Mouse (Mus musculus) urinary bladder, adult 18-20 months (tissue): ENCODE data around the gene Adamts16.
"Not testable (repeated sequence)": the region's sequence is repeated elsewhere in the genome, so short reads cannot be mapped to it uniquely, and the experiment has no call there.

ENCODE experiments used
- DNase-seq, 2 experiments: peaks; one replicate each; pipeline ENCODE4 v3.0.0; 2022; ENCODE audit warnings: low spot score in 2 of 2, mixed read lengths in 2 of 2

Gene Adamts16

DNA sequence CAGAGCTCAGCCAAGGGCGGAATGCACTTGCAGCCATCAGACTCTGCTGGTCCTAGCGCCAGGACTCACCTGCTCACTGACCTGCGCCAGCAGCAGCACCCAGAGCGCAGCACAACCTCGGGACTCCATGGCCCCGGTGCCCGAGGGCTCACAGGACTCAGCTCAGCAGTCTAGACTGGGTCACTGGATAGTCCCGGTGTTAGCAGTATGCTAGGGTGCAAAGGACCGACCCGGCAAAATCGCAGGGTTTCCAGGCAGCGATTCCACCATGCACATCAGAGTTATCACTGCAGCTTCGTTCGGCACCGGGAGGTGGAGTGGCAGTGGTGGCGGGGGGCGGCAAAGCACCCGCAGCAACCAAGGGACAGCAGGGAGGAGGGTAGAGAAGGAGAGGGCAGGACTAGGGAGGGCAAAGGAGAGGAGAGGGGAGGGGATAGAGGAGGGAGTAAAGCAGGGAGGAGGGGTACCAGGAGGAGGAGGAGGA, at the start of gene Adamts16:
TSS of gene Adamts16 (minus strand) at position 391 of the 484 bp plus-strand sequence.
- DNase-seq, result no peak

DNA sequence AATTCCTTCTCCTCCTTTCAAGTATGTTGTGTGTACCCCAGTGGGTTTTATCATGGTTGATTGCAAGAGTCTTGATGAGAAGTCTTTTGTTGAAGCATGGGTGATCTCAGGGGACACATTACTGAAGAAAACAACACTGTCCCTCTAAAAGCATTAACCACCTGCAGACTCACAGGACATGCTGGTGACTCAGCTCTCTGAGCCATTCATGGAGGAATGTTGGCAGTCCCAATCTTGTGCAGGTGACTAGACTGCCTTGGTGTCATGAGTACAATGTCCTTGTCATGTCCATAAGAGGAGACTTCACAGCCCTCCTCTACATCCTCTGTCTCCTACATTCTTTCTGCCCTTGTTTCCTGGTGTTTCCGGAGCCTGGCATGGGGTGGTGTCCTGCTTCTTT, 45.5 kb upstream of the Adamts16 start:
- no peak for DNase-seq

DNA sequence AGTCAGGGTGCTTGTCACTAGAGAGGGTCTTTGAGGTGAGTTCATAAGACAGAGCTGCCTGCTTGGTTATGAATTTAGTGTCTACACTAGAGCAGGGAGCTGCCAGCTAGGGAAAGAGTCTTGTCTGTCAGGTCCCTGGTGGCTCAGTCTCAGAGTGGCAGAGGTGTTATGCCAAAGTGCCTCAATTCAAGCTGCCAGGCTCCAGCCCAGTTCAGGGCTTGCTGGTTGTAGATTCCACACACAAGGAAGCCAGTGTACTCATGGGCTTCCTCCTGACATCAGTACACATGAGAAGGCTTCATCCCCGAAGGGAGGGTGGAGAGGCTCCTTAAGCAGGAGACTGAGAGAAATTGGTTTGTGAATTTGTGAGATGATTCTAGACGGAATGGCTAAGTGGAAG, 43.4 kb upstream of the Adamts16 start:
- DNase-seq, result no peak

DNA sequence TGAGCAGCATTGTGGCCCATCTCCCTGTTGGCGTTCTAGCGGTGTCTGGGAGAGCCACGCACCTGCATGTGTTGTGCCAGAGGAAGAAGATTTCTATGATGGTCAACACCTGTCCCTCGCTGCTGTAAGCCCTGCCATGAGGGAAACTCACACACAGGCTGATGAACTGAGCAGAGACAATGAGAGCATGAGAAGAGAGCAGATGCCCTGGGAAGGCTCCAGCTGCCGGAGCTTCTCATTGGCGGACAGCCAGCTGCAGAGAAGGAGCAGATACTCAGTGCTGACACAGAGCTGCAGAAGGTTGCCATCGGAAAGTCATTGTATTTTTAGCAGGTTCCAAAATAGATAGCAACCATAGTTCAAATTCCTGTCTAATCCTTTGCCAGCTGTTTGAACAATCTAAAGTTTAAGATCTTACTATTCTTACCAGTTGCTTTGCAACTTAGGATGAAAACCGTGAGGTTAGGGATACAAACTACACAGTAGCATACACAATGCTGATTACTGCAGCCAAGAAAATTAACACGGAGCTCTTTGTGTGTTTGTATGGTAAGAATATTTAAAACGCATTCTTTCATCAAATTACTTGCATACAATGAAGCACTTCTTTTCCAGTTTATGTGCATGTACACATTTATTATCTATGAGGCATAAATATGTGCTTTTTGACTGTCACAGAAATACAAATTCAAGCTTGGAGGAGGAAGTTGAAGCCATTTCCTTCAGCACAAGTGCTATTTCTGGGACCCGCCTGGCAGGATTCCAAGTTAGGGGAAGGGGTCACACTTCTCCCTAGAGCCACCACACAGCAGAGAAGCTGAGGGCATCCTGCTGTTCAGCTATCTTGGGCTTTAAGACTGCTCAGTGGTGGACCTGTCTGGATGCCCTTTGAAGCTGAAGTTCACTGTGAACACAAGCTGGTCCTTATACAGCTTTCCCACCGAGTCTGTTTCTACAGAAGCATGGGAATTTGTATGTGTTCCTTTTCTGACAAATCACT, 42.6 kb upstream of the Adamts16 start:
- no peak for DNase-seq

DNA sequence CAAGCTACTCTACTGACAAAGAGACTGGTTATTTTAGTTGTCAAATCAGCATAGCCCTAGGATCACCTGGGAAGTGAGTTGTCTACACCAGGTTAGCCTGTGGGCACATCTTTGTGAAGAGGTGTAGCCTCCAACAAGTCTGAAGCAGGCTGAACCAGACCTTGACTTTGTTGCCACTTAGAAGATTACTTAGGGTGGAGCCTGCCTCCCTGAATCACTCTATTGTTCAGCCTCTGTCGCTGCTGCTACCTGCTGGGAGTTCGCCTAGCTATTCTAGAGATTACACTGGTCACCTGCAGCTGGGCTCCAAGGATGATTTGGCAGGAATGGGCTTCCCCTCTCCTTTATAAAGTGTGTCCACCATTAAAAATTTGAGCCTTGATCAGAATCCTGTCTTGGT, 38.4 kb upstream of the Adamts16 start:
- DNase-seq, result not testable (repeated sequence)

DNA sequence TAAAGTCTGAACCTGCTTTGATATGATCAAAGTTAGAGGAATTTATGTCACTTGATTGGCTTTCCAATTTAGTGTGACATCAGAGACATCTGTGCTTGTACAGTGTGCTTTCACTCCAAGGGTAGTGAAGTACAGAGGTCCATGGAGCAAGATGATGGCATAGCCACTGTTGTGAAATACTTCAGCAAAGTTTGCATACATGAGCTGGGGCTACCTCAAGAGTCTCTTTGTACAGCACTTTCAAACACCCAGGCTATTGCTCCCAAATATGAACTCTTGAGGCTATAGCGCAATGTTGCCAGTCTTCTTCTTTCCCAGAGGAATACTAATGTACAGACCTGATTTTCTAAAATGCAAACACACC, 35.9 kb upstream of the Adamts16 start:
- DNase-seq, result no peak

DNA sequence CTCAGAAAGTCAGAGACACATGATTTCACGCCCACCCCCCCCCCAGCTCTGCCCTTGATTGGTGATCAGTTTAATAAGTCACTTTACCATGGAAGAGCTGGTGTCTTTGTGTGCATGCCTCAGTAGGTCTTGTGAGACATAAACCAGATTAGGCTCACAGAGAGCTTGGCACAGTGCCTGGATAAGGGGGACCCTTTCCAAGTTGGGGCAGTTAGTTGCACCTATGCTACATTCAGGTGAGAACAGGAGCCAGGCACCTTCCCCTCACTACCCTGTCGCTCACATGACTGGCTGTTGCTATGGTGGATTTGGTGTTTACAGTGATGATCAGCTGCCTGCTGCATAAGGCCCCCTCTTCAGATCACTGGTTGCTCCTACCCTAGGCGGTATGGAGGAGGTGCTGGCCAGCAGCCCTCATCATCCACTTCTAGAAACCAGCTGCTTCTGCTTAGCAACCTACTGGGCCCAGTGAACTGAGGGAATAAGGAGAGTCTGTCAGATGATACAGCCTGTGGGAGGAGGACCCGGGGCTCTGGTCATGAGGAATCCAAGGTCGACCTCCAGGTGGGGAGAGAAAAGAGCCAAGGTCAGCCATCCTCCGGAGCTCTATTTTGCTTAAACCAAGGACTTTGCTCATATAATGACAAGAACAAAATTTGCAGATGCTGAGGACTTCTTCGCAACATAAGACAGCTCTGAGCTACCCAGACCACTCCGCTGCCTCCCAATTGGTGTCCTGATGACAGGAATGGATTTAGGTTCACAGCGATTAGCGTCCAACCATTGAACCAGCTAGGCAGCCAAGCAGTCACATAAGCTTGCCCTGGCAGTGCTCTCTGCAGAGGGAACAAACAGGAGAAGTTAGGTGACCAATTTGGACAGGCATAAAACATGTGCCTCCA, 35.3 kb upstream of the Adamts16 start:
- no peak for DNase-seq

DNA sequence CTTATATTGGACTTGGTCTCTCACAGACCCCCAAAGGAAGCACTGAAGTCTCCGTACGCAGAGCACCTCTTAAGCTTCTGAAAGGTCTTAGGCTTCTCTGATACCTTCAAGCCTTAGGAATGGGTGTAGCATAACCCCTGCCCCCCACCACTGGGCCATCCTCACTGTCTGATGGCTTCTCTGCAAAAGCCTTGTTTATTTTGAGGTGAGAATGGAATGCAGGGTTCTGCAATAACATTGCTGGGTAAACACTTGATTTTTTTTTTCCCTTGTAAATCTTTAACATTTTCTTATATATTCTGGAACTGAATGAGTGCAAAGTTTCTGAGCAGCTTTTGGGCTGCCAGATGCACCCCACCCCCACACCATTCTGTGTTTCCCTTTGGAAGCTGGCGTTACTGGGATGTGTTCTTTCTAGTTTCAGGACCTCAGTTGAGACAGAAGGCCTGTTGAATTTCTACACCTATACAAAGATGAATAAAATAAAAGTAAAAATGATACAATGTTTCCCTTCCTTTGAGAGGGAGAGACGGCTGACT, 33.9 kb upstream of the Adamts16 start:
- no peak for DNase-seq

DNA sequence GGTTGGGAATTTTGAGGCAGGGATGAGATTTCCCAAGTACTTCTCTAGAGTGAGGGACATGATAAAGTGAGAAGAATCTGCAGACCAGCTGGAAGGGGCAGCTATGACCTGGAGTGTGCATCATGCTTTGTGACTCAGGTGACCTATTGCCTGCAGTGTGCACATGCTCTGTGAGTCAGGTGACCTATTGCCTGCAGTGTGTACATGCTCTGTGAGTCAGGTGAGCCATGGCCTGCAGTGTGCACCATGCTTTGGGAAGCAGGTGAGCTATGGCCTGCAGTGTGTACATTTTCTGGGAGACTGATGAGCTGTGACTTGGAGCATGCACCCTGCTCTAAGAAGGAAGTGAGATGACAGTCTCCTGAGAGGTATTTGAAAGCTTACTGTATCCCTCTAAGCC, 33.1 kb upstream of the Adamts16 start:
- no peak for DNase-seq

DNA sequence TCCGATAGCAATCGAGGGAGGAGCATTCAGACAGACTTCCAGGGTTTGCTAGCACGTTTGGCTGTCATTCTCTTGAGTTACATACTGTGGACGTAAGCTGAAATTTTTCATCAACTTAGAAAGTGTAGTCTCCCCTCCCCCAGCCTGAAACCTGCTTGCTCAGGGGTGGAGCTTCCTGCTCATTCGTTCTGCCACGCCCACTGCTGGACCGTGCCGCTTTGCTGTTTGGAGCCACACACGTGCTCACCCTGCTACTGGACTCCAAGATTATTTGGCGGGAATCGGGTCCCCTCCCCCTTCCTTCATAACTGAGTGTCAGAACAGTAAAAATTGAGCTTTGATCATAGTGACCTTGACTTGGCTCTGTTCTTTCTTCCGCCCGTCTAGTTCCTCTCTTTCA, 32.2 kb upstream of the Adamts16 start:
- not testable (repeated sequence) for DNase-seq

DNA sequence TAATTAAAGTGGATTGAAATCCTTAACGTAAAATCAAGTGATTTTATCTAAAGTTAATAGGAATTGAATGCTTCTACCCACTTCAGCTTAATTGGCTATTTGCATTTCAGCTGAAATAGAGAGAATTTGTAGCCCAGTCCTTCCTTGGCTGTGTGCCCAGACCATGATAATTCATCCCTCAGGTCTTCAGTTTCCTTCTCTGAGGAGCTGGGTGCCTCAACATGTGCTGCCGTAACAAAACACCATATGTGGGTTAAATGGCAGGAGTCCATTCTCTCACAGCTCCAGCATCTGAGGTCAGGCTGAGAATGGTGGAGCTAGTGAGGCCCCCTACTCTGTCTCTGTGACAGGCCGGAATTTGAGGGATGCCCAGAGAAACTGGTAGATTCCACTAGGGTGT, 29.4 kb upstream of the Adamts16 start:
- no peak for DNase-seq

DNA sequence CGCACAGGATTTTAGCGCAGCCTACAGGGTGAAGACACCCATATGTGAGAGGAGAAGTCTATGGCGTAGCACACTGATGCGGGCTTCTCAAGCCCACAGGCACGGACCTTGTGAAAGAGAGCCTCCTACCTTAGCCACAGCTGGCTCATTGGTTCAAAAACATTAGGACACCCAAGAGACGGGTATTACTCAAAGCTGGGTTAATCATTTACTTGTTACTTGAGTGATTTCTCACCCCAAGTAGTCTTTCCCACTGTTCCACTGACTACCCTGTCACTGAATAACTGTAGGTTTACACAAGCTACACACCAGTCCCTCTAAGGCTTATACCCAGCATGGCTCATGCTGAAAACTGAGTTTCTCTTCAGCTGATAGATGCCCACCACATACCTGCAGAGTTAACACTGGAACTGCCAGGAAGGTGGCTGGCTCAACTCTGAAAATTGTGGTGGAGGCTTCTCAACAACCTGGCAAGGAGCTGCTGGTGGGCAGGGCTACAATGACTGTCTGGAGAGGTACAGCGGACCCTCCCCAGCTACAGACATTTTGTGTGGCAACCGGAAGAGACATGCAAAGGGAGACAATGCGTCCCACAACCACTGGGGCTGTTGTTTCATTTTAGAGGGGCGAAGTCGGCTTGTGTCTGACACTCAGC, 25.5 kb upstream of the Adamts16 start:
- no peak for DNase-seq

DNA sequence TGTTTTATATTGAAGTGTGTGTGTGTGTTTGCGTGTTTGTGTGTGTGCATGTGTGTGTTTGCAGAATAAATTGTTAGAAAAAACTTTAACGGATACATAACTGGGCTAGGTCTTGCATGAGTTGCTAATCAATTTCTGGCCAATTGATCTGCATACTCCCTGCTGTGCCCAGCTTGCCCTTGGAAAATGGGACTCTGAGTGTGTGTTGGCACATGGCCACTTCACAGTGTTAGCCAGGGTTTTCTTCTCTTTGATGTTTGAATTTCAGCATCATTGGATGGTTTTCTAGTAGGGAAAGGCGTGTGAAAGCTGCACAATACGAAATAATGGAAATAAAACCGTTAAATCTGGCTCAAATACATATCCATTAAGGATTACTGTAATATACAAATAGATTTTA, 24.3 kb upstream of the Adamts16 start:
- no peak for DNase-seq

DNA sequence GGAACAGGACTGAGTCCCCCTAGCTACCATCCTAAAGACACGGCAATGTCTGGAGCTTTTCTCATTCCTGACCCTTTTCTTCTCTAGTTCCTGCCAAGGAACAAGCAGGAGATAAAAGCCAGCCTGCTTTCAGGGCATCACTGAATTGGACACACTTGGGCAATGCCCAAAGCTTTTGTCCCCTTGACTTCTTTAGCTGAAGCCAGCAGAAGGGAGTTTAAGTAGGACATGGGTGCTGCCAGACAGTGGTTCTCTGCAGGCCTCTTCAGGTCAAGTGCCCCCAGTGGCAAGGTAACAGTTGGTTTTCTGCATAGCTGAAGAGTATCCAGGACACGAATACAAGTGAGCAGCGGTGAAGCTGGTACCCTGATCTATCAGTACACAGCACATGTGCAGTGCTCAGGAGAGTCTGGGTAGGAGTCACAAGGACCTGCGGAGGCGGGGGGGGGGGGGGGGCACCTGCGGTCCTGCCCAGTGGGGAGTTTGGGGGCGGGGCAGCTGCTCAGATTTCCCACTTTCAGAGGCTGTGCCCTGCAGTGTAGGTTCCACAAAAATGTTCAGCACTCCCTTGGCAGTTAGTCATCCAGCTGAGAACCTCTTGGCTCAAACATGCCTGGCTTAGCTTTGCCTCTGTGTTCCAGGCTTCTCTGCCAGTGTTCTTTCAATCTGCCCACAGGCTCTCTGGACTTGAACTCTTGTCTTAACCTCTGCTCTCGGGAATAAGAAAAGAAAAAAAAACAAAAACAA, 20.7 kb upstream of the Adamts16 start:
- DNase-seq, result no peak

DNA sequence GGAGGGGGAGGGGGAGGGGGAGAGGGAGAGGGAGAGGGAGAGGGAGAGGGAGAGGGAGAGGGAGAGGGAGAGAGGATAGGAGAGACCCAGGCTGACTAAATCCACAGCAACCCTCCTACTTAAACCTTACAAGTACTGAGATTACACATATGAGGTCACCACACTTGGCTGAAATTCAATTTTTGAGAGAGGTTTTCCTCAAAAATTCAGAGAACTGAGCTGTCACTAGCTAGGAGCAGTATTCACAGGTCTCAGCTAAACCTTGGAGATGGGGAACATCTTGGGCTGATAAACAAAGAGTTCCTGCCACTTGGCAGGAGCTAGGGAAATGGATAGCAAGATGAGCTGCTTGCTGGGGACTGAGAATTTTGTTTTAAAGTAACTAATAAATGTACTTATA, 12.0 kb upstream of the Adamts16 start:
- DNase-seq, result no peak

DNA sequence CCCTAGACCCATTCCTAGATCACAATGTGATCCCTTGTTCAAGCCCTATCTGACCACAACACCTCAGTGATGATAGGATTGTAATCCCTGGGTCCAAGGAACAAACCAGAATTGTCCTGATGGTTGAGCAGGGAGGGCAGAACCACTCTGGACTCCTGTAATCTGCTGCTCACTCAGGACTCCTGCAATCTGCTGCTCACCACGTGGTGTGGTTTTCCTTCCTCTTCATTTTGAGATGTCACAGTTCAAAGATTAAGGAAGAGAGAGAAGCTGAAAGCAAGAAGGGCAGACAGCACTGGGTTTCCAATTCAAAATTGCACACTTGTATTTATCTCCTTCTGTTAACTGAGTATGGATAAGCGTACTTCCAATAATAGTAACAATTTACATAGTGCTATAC, 5.3 kb upstream of the Adamts16 start:
- DNase-seq, result no peak

DNA sequence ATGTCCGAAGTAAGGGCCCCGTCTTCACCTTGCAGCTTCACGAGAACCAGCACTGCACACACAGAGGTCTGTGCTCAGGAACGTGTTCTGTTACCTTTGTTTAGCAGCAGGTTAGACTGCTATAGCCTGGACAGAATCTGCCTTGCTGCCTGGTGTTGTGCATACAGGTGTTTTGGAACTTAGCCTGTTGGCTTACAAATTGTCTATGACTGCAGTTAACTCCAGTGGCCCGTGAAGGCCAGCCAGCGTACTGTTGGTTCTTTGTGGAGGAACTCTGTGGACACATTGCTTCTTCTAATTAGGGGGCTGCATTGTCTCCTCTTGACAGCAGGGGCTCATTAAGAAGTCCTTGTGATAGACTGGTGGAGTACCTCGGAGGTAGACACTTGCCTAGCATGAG, 3.9 kb upstream of the Adamts16 start:
- DNase-seq, result no peak

DNA sequence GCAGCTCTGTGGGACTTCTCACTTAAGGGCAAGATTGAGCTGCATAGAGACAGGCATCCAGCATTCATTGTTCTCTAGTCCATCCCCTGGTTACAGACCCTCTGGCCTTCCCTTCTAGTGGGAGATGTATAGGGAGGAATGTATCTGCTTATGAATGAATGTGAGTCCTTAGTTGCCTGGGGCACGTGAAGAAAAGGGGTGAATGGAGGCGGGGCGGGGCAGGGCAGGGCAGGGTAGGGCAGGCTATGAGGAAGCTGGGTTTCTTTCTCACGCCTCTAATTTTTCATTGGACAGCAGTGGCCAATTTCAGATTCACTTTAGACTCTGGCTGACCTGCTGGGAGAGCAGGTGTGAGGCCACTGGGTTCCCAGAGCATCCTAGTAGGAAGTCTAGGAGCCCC, 515 bp upstream of the Adamts16 start:
- DNase-seq, result no peak

DNA sequence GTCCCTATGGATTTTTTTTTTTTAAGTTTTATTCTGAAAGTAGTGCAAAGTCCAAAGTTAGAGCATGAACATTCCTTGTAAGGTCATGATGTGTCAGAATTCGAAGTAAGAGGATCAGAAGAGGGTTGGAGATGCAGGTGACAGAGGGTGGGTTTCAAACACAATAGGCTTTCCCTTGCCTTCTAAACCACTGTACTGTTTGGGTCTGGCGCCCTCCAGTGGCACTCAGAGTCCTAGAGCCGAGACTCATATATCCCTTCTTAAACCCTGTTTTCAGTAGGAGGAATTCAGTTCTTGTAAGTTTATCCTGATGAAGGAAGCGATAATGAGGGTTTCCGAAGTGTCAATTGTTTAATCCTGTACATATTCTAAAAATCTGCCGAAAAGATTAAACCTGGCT, 1.4 kb downstream of the Adamts16 start:
- DNase-seq, result no peak

DNA sequence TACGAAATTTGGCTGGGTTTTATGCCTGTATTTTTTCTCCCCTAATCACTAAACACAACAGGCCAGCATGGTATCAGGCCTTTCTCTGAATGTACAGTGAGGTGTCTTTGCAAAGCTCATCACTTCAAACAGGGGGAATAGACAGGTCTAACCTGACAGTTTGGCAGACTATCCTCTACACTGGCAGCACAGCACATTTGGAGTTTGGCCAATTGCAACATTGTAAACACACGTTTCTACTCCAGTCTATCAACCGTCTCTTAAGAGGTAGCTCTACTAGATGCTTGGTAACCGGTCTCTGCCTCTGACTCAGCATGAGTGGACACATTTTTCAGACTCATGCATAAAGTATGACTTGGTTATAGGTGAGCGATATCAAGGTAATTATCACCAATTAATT, 4.0 kb downstream of the Adamts16 start:
- DNase-seq, result no peak

DNA sequence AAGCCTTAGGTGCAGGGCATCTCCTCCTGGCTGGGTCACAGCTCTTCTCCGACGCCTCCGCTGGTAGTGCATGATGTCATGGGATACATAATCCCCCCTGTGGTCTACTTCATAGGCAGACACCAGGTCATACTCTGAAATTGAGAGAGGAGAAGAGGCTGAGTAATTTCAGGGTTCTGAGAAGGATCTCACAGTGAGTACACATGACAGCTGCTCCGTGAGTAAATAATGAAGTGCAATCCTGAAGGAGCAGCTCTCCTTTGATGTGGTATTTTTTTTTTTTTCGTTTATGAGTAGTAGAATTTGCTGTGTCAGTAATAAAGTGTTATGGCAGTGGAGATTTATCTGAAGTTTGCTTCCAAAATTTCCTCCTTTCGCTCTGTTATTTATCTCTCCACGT, 5.4 kb downstream of the Adamts16 start:
- DNase-seq, result no peak
